Mouse (Mus musculus): ENCODE measurements around the gene Sall1. TPM values are rescaled to one million over a fixed set of nuclear protein-coding genes. Genes with fewer than 3 reads are reported as not detected.

Gene Sall1
- 2.7 TPM for polyA plus RNA-seq (2014; fragmentation: Illumina TruSeq; extraction: RNeasy Lipid Tissue Mini Kit (QIAGEN cat#74804))

GRCm38 (mm10) chr8:89043940-89044339, at the start of gene Sall1:
TSS of gene Sall1 (minus strand) at chr8:89044162.

Data from ovary, adult 10 weeks (tissue).